Mouse (Mus musculus) stomach, postnatal 0 days (tissue): ENCODE measurements around the gene Ppm1h.

ENCODE experiments used
- CTCF ChIP-seq: IDR thresholded peaks from 2 replicates; pipeline ENCODE4 v1.5.1; 2016; ENCODE audit warnings: antibody characterized with exemption, low read depth, mild to moderate bottlenecking, moderate library complexity
- EP300 ChIP-seq: optimal IDR thresholded peaks from 2 replicates; pipeline ENCODE3; 2016; ENCODE audit warnings: antibody characterized with exemption

DNA sequence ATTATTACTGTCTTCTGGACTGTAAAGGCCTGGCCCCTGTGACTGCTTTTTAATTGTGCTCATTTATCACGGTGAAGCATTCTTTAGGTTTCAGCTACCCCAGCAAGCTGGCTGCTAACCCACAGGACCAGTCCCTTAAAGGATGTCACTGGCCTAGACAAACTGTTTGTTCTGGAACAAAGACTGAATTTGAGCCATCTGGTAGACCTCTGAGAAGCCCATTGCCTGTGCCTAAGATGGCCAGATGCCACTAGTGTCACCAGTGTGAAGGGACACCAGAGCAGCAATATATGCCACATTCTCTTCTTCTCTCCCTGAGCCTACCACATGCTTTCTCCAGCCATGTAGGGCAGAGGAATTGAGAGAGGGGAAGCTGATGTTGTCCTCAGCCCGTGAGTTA, 240.9 kb downstream of the Ppm1h start:
- TF ChIP-seq CTCF (no peak), EP300 (no peak)
